Mouse (Mus musculus): ENCODE data around the gene Ssmem1.
A peak's percentile ranks its signal among the peaks of the same experiment; 100 is the strongest.

Ssmem1 gene

GRCm38 (mm10) chr6:30526586-30527515, 17.2 kb downstream of the Ssmem1 start:
- DNase-seq (ENCODE audit: low spot score): no peak

- no peak for DNase-seq (ENCODE audit: low spot score)
Measured at GRCm38 (mm10) chr6:30528800-30529199, 19.2 kb downstream of the Ssmem1 start.

- DNase-seq (ENCODE audit: low spot score): no peak
Measured at GRCm38 (mm10) chr6:30535340-30535739, 25.7 kb downstream of the Ssmem1 start.

- no peak for DNase-seq (ENCODE audit: low spot score)
Measured at GRCm38 (mm10) chr6:30538240-30538639, 28.6 kb downstream of the Ssmem1 start.

GRCm38 (mm10) chr6:30538800-30539199, 29.2 kb downstream of the Ssmem1 start:
- DNase-seq (ENCODE audit: low spot score): no peak

GRCm38 (mm10) chr6:30541009-30541799, 31.6 kb downstream of the Ssmem1 start, which contains the start of gene Cpa2:
Gene Cpa2 (plus strand): TSS chr6:30541582.
- DNase-seq (ENCODE audit: low spot score): no peak

- DNase-seq (ENCODE audit: low spot score): no peak
Measured at GRCm38 (mm10) chr6:30542277-30542676, 32.6 kb downstream of the Ssmem1 start.

GRCm38 (mm10) chr6:30543077-30543476, 33.4 kb downstream of the Ssmem1 start:
- no peak for DNase-seq (ENCODE audit: low spot score)

GRCm38 (mm10) chr6:30543851-30544250, 34.2 kb downstream of the Ssmem1 start:
- no peak for DNase-seq (ENCODE audit: low spot score)

- DNase-seq (ENCODE audit: low spot score): no peak
Measured at GRCm38 (mm10) chr6:30545689-30546088, 36.0 kb downstream of the Ssmem1 start.

- DNase-seq (ENCODE audit: low spot score): no peak
Measured at GRCm38 (mm10) chr6:30546571-30547273, 37.1 kb downstream of the Ssmem1 start.

GRCm38 (mm10) chr6:30547274-30547645, 37.6 kb downstream of the Ssmem1 start:
- no peak for DNase-seq (ENCODE audit: low spot score)

GRCm38 (mm10) chr6:30547656-30548306, 38.1 kb downstream of the Ssmem1 start:
- DNase-seq (ENCODE audit: low spot score): peak; percentile 15

- DNase-seq (ENCODE audit: low spot score): no peak
Measured at GRCm38 (mm10) chr6:30549231-30549761, 39.6 kb downstream of the Ssmem1 start.

GRCm38 (mm10) chr6:30550496-30551192, 41.0 kb downstream of the Ssmem1 start:
- DNase-seq (ENCODE audit: low spot score): no peak

- DNase-seq (ENCODE audit: low spot score): no peak
Measured at GRCm38 (mm10) chr6:30551193-30551515, 41.5 kb downstream of the Ssmem1 start.

- DNase-seq (ENCODE audit: low spot score): no peak
Measured at GRCm38 (mm10) chr6:30551644-30552580, 42.3 kb downstream of the Ssmem1 start.

GRCm38 (mm10) chr6:30552628-30553027, 43.0 kb downstream of the Ssmem1 start:
- no peak for DNase-seq (ENCODE audit: low spot score)

GRCm38 (mm10) chr6:30553381-30554010, 43.8 kb downstream of the Ssmem1 start:
- no peak for DNase-seq (ENCODE audit: low spot score)
